Mouse (Mus musculus): ENCODE measurements around the gene Klhdc10. TPM values are rescaled to one million over a fixed set of nuclear protein-coding genes. Genes with fewer than 3 reads are reported as not detected.

Klhdc10 gene
- polyA plus RNA-seq, 1 experiment = 10.0 TPM

DNA sequence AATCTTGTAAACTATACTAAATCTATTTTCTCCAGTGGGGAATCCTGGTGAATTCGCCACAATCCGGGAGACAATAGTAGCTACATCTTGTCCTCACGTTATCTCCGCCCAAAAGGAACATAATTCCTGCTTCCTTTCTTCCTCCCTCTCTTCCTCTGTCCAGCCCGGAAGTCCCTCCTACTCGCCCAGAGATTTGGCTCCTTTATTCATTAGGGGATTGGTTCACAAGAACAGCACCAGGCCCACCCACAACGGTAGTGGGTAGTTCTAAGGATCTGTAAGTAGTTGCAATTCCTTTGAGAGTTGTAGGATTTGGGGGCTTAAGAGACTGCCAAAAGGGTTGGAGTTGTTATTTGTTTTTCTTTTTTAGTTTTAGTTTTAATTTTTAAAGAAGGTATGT, 15.1 kb downstream of the Klhdc10 start:
- no peaks in the 10 kb centered on the region for H3K4me1 ChIP-seq (ENCODE audit: control insufficient read depth, insufficient read depth, insufficient read length)
- no peak overlapping the region for H3K4me3 ChIP-seq (ENCODE audit: extremely low read depth, insufficient read depth, insufficient read length)
- DNase-seq (ENCODE audit: low read depth in 1 of 2, low spot score in 2 of 2) = no peak
- TF ChIP-seq POLR2A (IDR thresholded peaks at IDR 0.05; ENCODE audit: low read depth, low read length) = no peak
- no peaks in the 10 kb centered on the region for H3K27me3 ChIP-seq (ENCODE audit: control insufficient read depth, insufficient read depth, low read length)
- no peaks in the 10 kb centered on the region; the same call in 1 of the 2 replicates for H3K36me3 ChIP-seq (ENCODE audit: control insufficient read depth, insufficient read depth, low read length)
- no peak overlapping the region for H3K27ac ChIP-seq (ENCODE audit: insufficient read depth, low read length)
- WGBS = 89% methylated on average over 7 of the region's 7 CpGs

GRCm38 (mm10) chr6:30432461-30433192, 31.0 kb downstream of the Klhdc10 start:
- no peak overlapping the region for H3K27ac ChIP-seq (ENCODE audit: insufficient read depth, low read length)
- no peaks in the 10 kb centered on the region for H3K36me3 ChIP-seq (ENCODE audit: control insufficient read depth, insufficient read depth, low read length)
- no peak overlapping the region for H3K4me3 ChIP-seq (ENCODE audit: extremely low read depth, insufficient read depth, insufficient read length)
- no peak for DNase-seq (ENCODE audit: low read depth in 1 of 2, low spot score in 2 of 2)
- no peaks in the 10 kb centered on the region for H3K4me1 ChIP-seq (ENCODE audit: control insufficient read depth, insufficient read depth, insufficient read length)
- H3K27me3 ChIP-seq (ENCODE audit: control insufficient read depth, insufficient read depth, low read length) = no peaks in the 10 kb centered on the region
- no peak for TF ChIP-seq POLR2A (IDR thresholded peaks at IDR 0.05; ENCODE audit: low read depth, low read length)
- no peak for TF ChIP-seq CTCF (IDR thresholded peaks at IDR 0.05; ENCODE audit: extremely low read depth, insufficient read depth, insufficient read length, insufficient replicate concordance)
- WGBS = 79% methylated on average over 3 of the region's 3 CpGs

DNA sequence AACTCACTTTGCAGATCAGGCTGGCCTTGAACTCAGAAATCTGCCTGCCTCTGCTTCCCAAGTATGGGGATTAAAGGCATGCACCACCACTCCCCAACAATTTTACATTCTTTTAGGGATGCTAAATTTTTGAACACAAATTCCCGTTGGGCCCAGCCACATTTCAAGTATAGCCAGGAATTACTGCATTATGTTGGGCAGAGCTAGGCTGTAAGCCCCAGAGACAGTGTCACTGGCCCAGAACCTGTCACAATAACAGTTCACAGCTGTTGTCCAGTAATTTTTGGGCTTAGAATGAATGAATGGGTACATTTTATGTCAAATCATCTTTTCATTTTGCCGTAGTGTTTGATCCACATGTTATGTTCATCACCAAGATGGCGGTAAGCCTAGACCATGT, 34.8 kb downstream of the Klhdc10 start:
- TF ChIP-seq CTCF (IDR thresholded peaks at IDR 0.05; ENCODE audit: extremely low read depth, insufficient read depth, insufficient read length, insufficient replicate concordance) (no peak), POLR2A (IDR thresholded peaks at IDR 0.05; ENCODE audit: low read depth, low read length) (no peak)
- Histone ChIP-seq H3K4me3 (ENCODE audit: extremely low read depth, insufficient read depth, insufficient read length) (no peak overlapping the region), H3K4me1 (ENCODE audit: control insufficient read depth, insufficient read depth, insufficient read length) (no peaks in the 10 kb centered on the region), H3K27ac (ENCODE audit: insufficient read depth, low read length) (no peak overlapping the region), H3K36me3 (ENCODE audit: control insufficient read depth, insufficient read depth, low read length) (no peaks in the 10 kb centered on the region; the same call in 1 of the 2 replicates), H3K27me3 (ENCODE audit: control insufficient read depth, insufficient read depth, low read length) (no peaks in the 10 kb centered on the region)
- DNase-seq (ENCODE audit: low read depth in 1 of 2, low spot score in 2 of 2) = no peak
- 92% methylated on average over 3 of the region's 3 CpGs for WGBS

GRCm38 (mm10) chr6:30437054-30437453, 35.4 kb downstream of the Klhdc10 start:
- TF ChIP-seq CTCF (IDR thresholded peaks at IDR 0.05; ENCODE audit: extremely low read depth, insufficient read depth, insufficient read length, insufficient replicate concordance) = no peak
- no peak for TF ChIP-seq POLR2A (IDR thresholded peaks at IDR 0.05; ENCODE audit: low read depth, low read length)
- 93% methylated on average over 3 of the region's 3 CpGs for WGBS
- Histone ChIP-seq H3K4me1 (ENCODE audit: control insufficient read depth, insufficient read depth, insufficient read length) (no peaks in the 10 kb centered on the region), H3K36me3 (ENCODE audit: control insufficient read depth, insufficient read depth, low read length) (peaks cover under 1% of the 10 kb centered on the region; the same call in 1 of the 2 replicates), H3K27ac (ENCODE audit: insufficient read depth, low read length) (no peak overlapping the region), H3K27me3 (ENCODE audit: control insufficient read depth, insufficient read depth, low read length) (no peaks in the 10 kb centered on the region), H3K4me3 (ENCODE audit: extremely low read depth, insufficient read depth, insufficient read length) (no peak overlapping the region)
- no peak for DNase-seq (ENCODE audit: low read depth in 1 of 2, low spot score in 2 of 2)

DNA sequence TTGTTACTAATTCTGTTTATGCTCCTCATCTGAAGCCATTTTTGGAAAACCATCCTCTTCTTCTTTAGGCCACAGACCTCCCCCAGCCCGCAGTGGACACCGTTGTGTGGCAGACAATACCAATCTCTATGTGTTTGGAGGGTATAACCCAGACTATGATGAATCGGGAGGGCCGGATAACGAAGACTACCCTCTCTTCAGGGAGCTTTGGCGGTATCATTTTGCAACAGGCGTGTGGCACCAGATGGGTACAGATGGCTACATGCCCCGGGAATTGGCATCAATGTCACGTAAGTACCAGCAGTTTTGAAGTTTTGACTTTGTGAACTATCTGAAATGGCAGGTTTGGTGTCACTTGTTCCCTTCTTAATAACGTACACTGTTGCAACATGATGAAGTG, 37.9 kb downstream of the Klhdc10 start:
- no peaks in the 10 kb centered on the region for H3K4me1 ChIP-seq (ENCODE audit: control insufficient read depth, insufficient read depth, insufficient read length)
- WGBS = 98% methylated on average over 10 of the region's 10 CpGs
- TF ChIP-seq POLR2A (IDR thresholded peaks at IDR 0.05; ENCODE audit: low read depth, low read length) (no peak), CTCF (IDR thresholded peaks at IDR 0.05; ENCODE audit: extremely low read depth, insufficient read depth, insufficient read length, insufficient replicate concordance) (no peak)
- no peak for DNase-seq (ENCODE audit: low read depth in 1 of 2, low spot score in 2 of 2)
- H3K4me3 ChIP-seq (ENCODE audit: extremely low read depth, insufficient read depth, insufficient read length) = no peak overlapping the region
- H3K27ac ChIP-seq (ENCODE audit: insufficient read depth, low read length) = no peak overlapping the region
- H3K36me3 ChIP-seq (ENCODE audit: control insufficient read depth, insufficient read depth, low read length) = peaks cover 4% of the 10 kb centered on the region; the same call in 1 of the 2 replicates
- H3K27me3 ChIP-seq (ENCODE audit: control insufficient read depth, insufficient read depth, low read length) = no peaks in the 10 kb centered on the region

GRCm38 (mm10) chr6:30456991-30457390, 55.3 kb downstream of the Klhdc10 start:
- TF ChIP-seq CTCF (IDR thresholded peaks at IDR 0.05; ENCODE audit: extremely low read depth, insufficient read depth, insufficient read length, insufficient replicate concordance) (no peak), POLR2A (IDR thresholded peaks at IDR 0.05; ENCODE audit: low read depth, low read length) (no peak)
- Histone ChIP-seq H3K27ac (ENCODE audit: insufficient read depth, low read length) (no peak overlapping the region), H3K4me1 (ENCODE audit: control insufficient read depth, insufficient read depth, insufficient read length) (no peaks in the 10 kb centered on the region), H3K27me3 (ENCODE audit: control insufficient read depth, insufficient read depth, low read length) (no peaks in the 10 kb centered on the region), H3K4me3 (ENCODE audit: extremely low read depth, insufficient read depth, insufficient read length) (no peak overlapping the region), H3K36me3 (ENCODE audit: control insufficient read depth, insufficient read depth, low read length) (no peaks in the 10 kb centered on the region)
- 89% methylated on average over 7 of the region's 7 CpGs for WGBS
- no peak for DNase-seq (ENCODE audit: low read depth in 1 of 2, low spot score in 2 of 2)

GRCm38 (mm10) chr6:30458626-30459025, 57.0 kb downstream of the Klhdc10 start:
- 91% methylated on average over 5 of the region's 5 CpGs for WGBS
- DNase-seq (ENCODE audit: low read depth in 1 of 2, low spot score in 2 of 2) = no peak
- Histone ChIP-seq H3K36me3 (ENCODE audit: control insufficient read depth, insufficient read depth, low read length) (no peaks in the 10 kb centered on the region), H3K27ac (ENCODE audit: insufficient read depth, low read length) (no peak overlapping the region), H3K4me1 (ENCODE audit: control insufficient read depth, insufficient read depth, insufficient read length) (no peaks in the 10 kb centered on the region), H3K4me3 (ENCODE audit: extremely low read depth, insufficient read depth, insufficient read length) (no peak overlapping the region), H3K27me3 (ENCODE audit: control insufficient read depth, insufficient read depth, low read length) (no peaks in the 10 kb centered on the region)
- no peak for TF ChIP-seq POLR2A (IDR thresholded peaks at IDR 0.05; ENCODE audit: low read depth, low read length)
- no peak for TF ChIP-seq CTCF (IDR thresholded peaks at IDR 0.05; ENCODE audit: extremely low read depth, insufficient read depth, insufficient read length, insufficient replicate concordance)

Measured in spleen, adult 2 months (tissue).